9 mouse cellular contexts compared by ENCODE assay signal in genomic region chr2:147297876-147298498, GRCm38 (mm10).
DNase-seq lines count a peak whose midpoint lies in the region; ATAC-seq lines count a peak whose summit lies in the region.
"Had no signal": no experiment of that assay in that cellular context is flagged by ENCODE, and none has a peak within 500 bp of the region (broad histone marks: within the 10 kb centered on the region; RNA-seq: fewer than 3 reads in every experiment).

No protein-coding gene starts in this region.

- ATAC-seq in heart, embryonic 16.5 days (replicated peaks; ENCODE audit: extremely low read depth, insufficient read depth, low FRiP score): peak; percentile 20; the same call in 1 of the 2 replicates
- ATAC-seq in midbrain, embryonic 14.5 days (ENCODE audit: low FRiP score, low TSS enrichment): peak; percentile 28
- ATAC-seq in neural tube, embryonic 14.5 days (ENCODE audit: low read depth): peak; percentile 60; the same call in 1 of the 2 replicates

- peaks cover 9% of the 10 kb centered on the region for H3K4me1 ChIP-seq in heart, embryonic 16.5 days (ENCODE audit: control insufficient read depth, insufficient read depth, low read length)
- H3K4me1 ChIP-seq in heart, embryonic 10.5 days: peaks cover 6% of the 10 kb centered on the region
- H3K4me1 ChIP-seq in midbrain, embryonic 14.5 days (ENCODE audit: control insufficient read depth, insufficient read depth, low read length): peaks cover 4% of the 10 kb centered on the region; the same call in 1 of the 2 replicates
- H3K4me1 ChIP-seq in midbrain, embryonic 10.5 days: no peaks in the 10 kb centered on the region
- H3K4me1 ChIP-seq in limb, embryonic 10.5 days: 0 out of 2 replicates have a peak, but pooled peaks cover 3% of the 10 kb centered on the region
- no peaks in the 10 kb centered on the region for H3K4me1 ChIP-seq in neural tube, embryonic 14.5 days (ENCODE audit: control insufficient read depth, insufficient read depth, low read length)

- H3K4me2 ChIP-seq in heart, embryonic 16.5 days (ENCODE audit: low read depth, low read length): no peak overlapping the region
- H3K4me2 ChIP-seq in midbrain, embryonic 14.5 days (ENCODE audit: low read length): no peak overlapping the region
- peak overlapping the region; percentile 2; the same call in 1 of the 2 replicates for H3K4me2 ChIP-seq in neural tube, embryonic 14.5 days (ENCODE audit: low read depth, low read length)
- H3K4me2 ChIP-seq: limb, embryonic 15.5 days had no signal

- no peaks in the 10 kb centered on the region for H3K27me3 ChIP-seq in heart, embryonic 16.5 days (ENCODE audit: control insufficient read depth, insufficient read depth, low read length)
- no peaks in the 10 kb centered on the region for H3K27me3 ChIP-seq in heart, embryonic 10.5 days (ENCODE audit: insufficient read depth, poor library complexity, severe bottlenecking)
- H3K27me3 ChIP-seq in midbrain, embryonic 14.5 days (ENCODE audit: control insufficient read depth, insufficient read depth, low read length): no peaks in the 10 kb centered on the region; the same call in 1 of the 2 replicates
- H3K27me3 ChIP-seq in midbrain, embryonic 10.5 days (ENCODE audit: low read depth, poor library complexity, severe bottlenecking): no peaks in the 10 kb centered on the region
- no peaks in the 10 kb centered on the region for H3K27me3 ChIP-seq in limb, embryonic 10.5 days (ENCODE audit: low read depth, poor library complexity, severe bottlenecking)
- H3K27me3 ChIP-seq in neural tube, embryonic 14.5 days (ENCODE audit: control insufficient read depth, insufficient read depth, low read length): no peaks in the 10 kb centered on the region
- H3K27me3 ChIP-seq: limb, embryonic 15.5 days had no signal

- no peak for DNase-seq in heart, embryonic 10.5 days (ENCODE audit: low spot score)
- peak; percentile 28 for DNase-seq in midbrain, embryonic 14.5 days
- DNase-seq in midbrain, embryonic 10.5 days (ENCODE audit: low spot score): no peak
- no peak for DNase-seq in limb, embryonic 10.5 days (ENCODE audit: low spot score)
- DNase-seq in adrenal gland, adult 8-10 months: no peak
- no peak for DNase-seq in adrenal gland, adult 2 months

- H3K4me3 ChIP-seq in heart, embryonic 16.5 days (ENCODE audit: low read length): no peak overlapping the region
- no peak overlapping the region for H3K4me3 ChIP-seq in heart, embryonic 10.5 days
- no peak overlapping the region for H3K4me3 ChIP-seq in midbrain, embryonic 14.5 days (replicated peaks; ENCODE audit: low read depth, low read length)
- H3K4me3 ChIP-seq in midbrain, embryonic 10.5 days: no peak overlapping the region
- no peak overlapping the region for H3K4me3 ChIP-seq in limb, embryonic 10.5 days
- no peak overlapping the region for H3K4me3 ChIP-seq in neural tube, embryonic 14.5 days (ENCODE audit: low read depth, low read length)
- H3K4me3 ChIP-seq: limb, embryonic 15.5 days had no signal

- no peak overlapping the region for H3K9ac ChIP-seq in heart, embryonic 16.5 days (ENCODE audit: low read length)
- no peak overlapping the region for H3K9ac ChIP-seq in midbrain, embryonic 14.5 days (replicated peaks; ENCODE audit: low read length)
- H3K9ac ChIP-seq in neural tube, embryonic 14.5 days (replicated peaks; ENCODE audit: low read depth, low read length): no peak overlapping the region
- H3K9ac ChIP-seq: limb, embryonic 15.5 days had no signal

- no peaks in the 10 kb centered on the region for H3K36me3 ChIP-seq in heart, embryonic 16.5 days (ENCODE audit: control insufficient read depth, insufficient read depth)
- no peaks in the 10 kb centered on the region for H3K36me3 ChIP-seq in heart, embryonic 10.5 days
- no peaks in the 10 kb centered on the region for H3K36me3 ChIP-seq in midbrain, embryonic 14.5 days (ENCODE audit: control insufficient read depth, insufficient read depth, low read length)
- H3K36me3 ChIP-seq in midbrain, embryonic 10.5 days: no peaks in the 10 kb centered on the region
- H3K36me3 ChIP-seq in limb, embryonic 10.5 days: no peaks in the 10 kb centered on the region
- no peaks in the 10 kb centered on the region for H3K36me3 ChIP-seq in neural tube, embryonic 14.5 days (ENCODE audit: control insufficient read depth, insufficient read depth, low read length)
- H3K36me3 ChIP-seq: limb, embryonic 15.5 days had no signal

- H3K9me3 ChIP-seq in heart, embryonic 16.5 days (replicated peaks; ENCODE audit: control insufficient read depth, low read length): no peaks in the 10 kb centered on the region
- no peaks in the 10 kb centered on the region for H3K9me3 ChIP-seq in heart, embryonic 10.5 days
- H3K9me3 ChIP-seq in midbrain, embryonic 14.5 days (ENCODE audit: control insufficient read depth, low read length): no peaks in the 10 kb centered on the region
- H3K9me3 ChIP-seq in midbrain, embryonic 10.5 days (replicated peaks): no peaks in the 10 kb centered on the region
- H3K9me3 ChIP-seq in limb, embryonic 10.5 days (replicated peaks): no peaks in the 10 kb centered on the region
- no peaks in the 10 kb centered on the region for H3K9me3 ChIP-seq in neural tube, embryonic 14.5 days (ENCODE audit: control insufficient read depth, low read length)
- H3K9me3 ChIP-seq: limb, embryonic 15.5 days had no signal

- 76% methylated on average over 11 of the region's 11 CpGs for WGBS in heart, embryonic 16.5 days
- 75% methylated on average over 11 of the region's 11 CpGs for WGBS in heart, embryonic 10.5 days
- 60% methylated on average over 11 of the region's 11 CpGs for WGBS in midbrain, embryonic 14.5 days
- 82% methylated on average over 11 of the region's 11 CpGs for WGBS in midbrain, embryonic 10.5 days
- WGBS in limb, embryonic 10.5 days: 85% methylated on average over 11 of the region's 11 CpGs
- 71% methylated on average over 11 of the region's 11 CpGs for WGBS in neural tube, embryonic 14.5 days

- peak overlapping the region; percentile 24; the same call in 1 of the 2 replicates for H3K27ac ChIP-seq in heart, embryonic 16.5 days (ENCODE audit: low read length)
- H3K27ac ChIP-seq in heart, embryonic 10.5 days: no peak overlapping the region
- H3K27ac ChIP-seq in midbrain, embryonic 14.5 days (replicated peaks; ENCODE audit: low read depth, low read length): peak overlapping the region; percentile 2; the same call in 1 of the 2 replicates
- no peak overlapping the region for H3K27ac ChIP-seq in midbrain, embryonic 10.5 days (replicated peaks)
- H3K27ac ChIP-seq in limb, embryonic 10.5 days: peak overlapping the region; percentile 42; the same call in 1 of the 2 replicates
- H3K27ac ChIP-seq in neural tube, embryonic 14.5 days (ENCODE audit: low read depth, low read length): peak overlapping the region; percentile 52; the same call in 1 of the 2 replicates
- H3K27ac ChIP-seq: limb, embryonic 15.5 days had no signal

Comparison
In these comparisons a context has a peak if more than half of its experiments do, and no peak if none do; other contexts are left out.
1. H3K27ac ChIP-seq: peak in heart, embryonic 16.5 days (single experiment), midbrain, embryonic 14.5 days (single experiment), limb, embryonic 10.5 days (single experiment) and neural tube, embryonic 14.5 days (single experiment); none in heart, embryonic 10.5 days (single experiment) and midbrain, embryonic 10.5 days (single experiment).
2. Peak in every context shown above with its lines, with median percentiles within 50 percentile points of each other: ATAC-seq.